Mouse (Mus musculus): ENCODE data around the gene Ndufs3. TPM values are rescaled to one million over a fixed set of nuclear protein-coding genes. Genes with fewer than 3 reads are reported as not detected.
A peak's percentile ranks its signal among the peaks of the same experiment; 100 is the strongest.
"Not testable (repeated sequence)": the region's sequence is repeated elsewhere in the genome, so short reads cannot be mapped to it uniquely, and the experiment has no call there.

The Ndufs3 gene
- polyA plus RNA-seq, 1 experiment = 11.4 TPM

- no peaks in the 10 kb centered on the region for H3K9me3 ChIP-seq (ENCODE audit: control insufficient read depth, low read length)
- no peaks in the 10 kb centered on the region for H3K27me3 ChIP-seq (ENCODE audit: control insufficient read depth)
- no peak overlapping the region for H3K4me3 ChIP-seq (replicated peaks)
- H3K36me3 ChIP-seq (ENCODE audit: control insufficient read depth) = peaks cover 64% of the 10 kb centered on the region
- peaks cover 39% of the 10 kb centered on the region for H3K4me1 ChIP-seq (ENCODE audit: control insufficient read depth)
- TF ChIP-seq GATA1 (IDR thresholded peaks at IDR 0.05; ENCODE audit: low read length) = no peak
- TF ChIP-seq TAL1 (IDR thresholded peaks at IDR 0.05; ENCODE audit: low read length) = no peak
These were observed 9.0 kb upstream of the Ndufs3 start for GRCm38 (mm10) chr2:90913671-90914070.

- H3K4me3 ChIP-seq (replicated peaks) = no peak overlapping the region
- peaks cover 84% of the 10 kb centered on the region for H3K36me3 ChIP-seq (ENCODE audit: control insufficient read depth)
- peaks cover 33% of the 10 kb centered on the region for H3K4me1 ChIP-seq (ENCODE audit: control insufficient read depth)
- H3K9me3 ChIP-seq (ENCODE audit: control insufficient read depth, low read length) = no peaks in the 10 kb centered on the region
- TF ChIP-seq TAL1 (IDR thresholded peaks at IDR 0.05; ENCODE audit: low read length) (no peak), GATA1 (IDR thresholded peaks at IDR 0.05; ENCODE audit: low read length) (no peak)
- H3K27me3 ChIP-seq (ENCODE audit: control insufficient read depth) = no peaks in the 10 kb centered on the region
These were observed 7.0 kb upstream of the Ndufs3 start for GRCm38 (mm10) chr2:90911668-90912067.

GRCm38 (mm10) chr2:90910861-90911260 lies 6.2 kb upstream of the Ndufs3 start:
- Histone ChIP-seq H3K27me3 (ENCODE audit: control insufficient read depth) (no peaks in the 10 kb centered on the region), H3K36me3 (ENCODE audit: control insufficient read depth) (peaks cover 90% of the 10 kb centered on the region), H3K9me3 (ENCODE audit: control insufficient read depth, low read length) (no peaks in the 10 kb centered on the region), H3K4me1 (ENCODE audit: control insufficient read depth) (peaks cover 32% of the 10 kb centered on the region), H3K4me3 (replicated peaks) (no peak overlapping the region)
- TF ChIP-seq TAL1 (IDR thresholded peaks at IDR 0.05; ENCODE audit: low read length) (no peak), GATA1 (IDR thresholded peaks at IDR 0.05; ENCODE audit: low read length) (no peak)

GRCm38 (mm10) chr2:90906721-90907120 lies 2.1 kb upstream of the Ndufs3 start:
- Histone ChIP-seq H3K4me3 (replicated peaks) (no peak overlapping the region), H3K9me3 (ENCODE audit: control insufficient read depth, low read length) (no peaks in the 10 kb centered on the region), H3K36me3 (ENCODE audit: control insufficient read depth) (peaks cover 78% of the 10 kb centered on the region), H3K27me3 (ENCODE audit: control insufficient read depth) (no peaks in the 10 kb centered on the region), H3K4me1 (ENCODE audit: control insufficient read depth) (peaks cover 54% of the 10 kb centered on the region)
- TF ChIP-seq GATA1 (IDR thresholded peaks at IDR 0.05; ENCODE audit: low read length) (no peak), TAL1 (IDR thresholded peaks at IDR 0.05; ENCODE audit: low read length) (no peak)

GRCm38 (mm10) chr2:90904856-90905224 lies 213 bp upstream of the Ndufs3 start:
- peaks cover 72% of the 10 kb centered on the region for H3K36me3 ChIP-seq (ENCODE audit: control insufficient read depth)

GRCm38 (mm10) chr2:90903398-90903797 lies 1.2 kb downstream of the Ndufs3 start:
- H3K4me3 ChIP-seq (replicated peaks) = peak overlapping the region; percentile 94
- peaks cover 53% of the 10 kb centered on the region for H3K4me1 ChIP-seq (ENCODE audit: control insufficient read depth)
- no peak for TF ChIP-seq TAL1 (IDR thresholded peaks at IDR 0.05; ENCODE audit: low read length)
- TF ChIP-seq GATA1 (IDR thresholded peaks at IDR 0.05; ENCODE audit: low read length) = no peak
- peaks cover 72% of the 10 kb centered on the region for H3K36me3 ChIP-seq (ENCODE audit: control insufficient read depth)
- no peaks in the 10 kb centered on the region for H3K27me3 ChIP-seq (ENCODE audit: control insufficient read depth)
- no peaks in the 10 kb centered on the region for H3K9me3 ChIP-seq (ENCODE audit: control insufficient read depth, low read length)

More at GRCm38 (mm10) chr2:90904856-90905224, 213 bp upstream of the Ndufs3 start:
- peaks cover 55% of the 10 kb centered on the region for H3K4me1 ChIP-seq (ENCODE audit: control insufficient read depth)
- peak overlapping the region; percentile 94 for H3K4me3 ChIP-seq (replicated peaks)
- TF ChIP-seq GATA1 (IDR thresholded peaks at IDR 0.05; ENCODE audit: low read length) (no peak), TAL1 (IDR thresholded peaks at IDR 0.05; ENCODE audit: low read length) (no peak)
- H3K27me3 ChIP-seq (ENCODE audit: control insufficient read depth) = no peaks in the 10 kb centered on the region
- no peaks in the 10 kb centered on the region for H3K9me3 ChIP-seq (ENCODE audit: control insufficient read depth, low read length)

- H3K9me3 ChIP-seq (ENCODE audit: control insufficient read depth, low read length) = not testable (repeated sequence)
- peaks cover 75% of the 10 kb centered on the region for H3K36me3 ChIP-seq (ENCODE audit: control insufficient read depth)
These were observed 10.3 kb downstream of the Ndufs3 start for GRCm38 (mm10) chr2:90894299-90894677.

GRCm38 (mm10) chr2:90893673-90894298 lies 10.8 kb downstream of the Ndufs3 start:
- H3K27me3 ChIP-seq (ENCODE audit: control insufficient read depth) = peaks cover 20% of the 10 kb centered on the region
- H3K4me3 ChIP-seq (replicated peaks) = peak overlapping the region; percentile 31
- peaks cover 8% of the 10 kb centered on the region for H3K9me3 ChIP-seq (ENCODE audit: control insufficient read depth, low read length)
- peak; percentile 63 for TF ChIP-seq TAL1 (IDR thresholded peaks at IDR 0.05; ENCODE audit: low read length)
- peak; percentile 80 for TF ChIP-seq GATA1 (IDR thresholded peaks at IDR 0.05; ENCODE audit: low read length)
- H3K4me1 ChIP-seq (ENCODE audit: control insufficient read depth) = peaks cover 82% of the 10 kb centered on the region
- peaks cover 70% of the 10 kb centered on the region for H3K36me3 ChIP-seq (ENCODE audit: control insufficient read depth)

More at GRCm38 (mm10) chr2:90894299-90894677, 10.3 kb downstream of the Ndufs3 start:
- Histone ChIP-seq H3K27me3 (ENCODE audit: control insufficient read depth) (peaks cover 15% of the 10 kb centered on the region), H3K4me3 (replicated peaks) (peak overlapping the region; percentile 31), H3K4me1 (ENCODE audit: control insufficient read depth) (peaks cover 77% of the 10 kb centered on the region)

GRCm38 (mm10) chr2:90889550-90890548 lies 14.8 kb downstream of the Ndufs3 start:
- peaks cover 72% of the 10 kb centered on the region for H3K4me1 ChIP-seq (ENCODE audit: control insufficient read depth)
- peaks cover 30% of the 10 kb centered on the region for H3K36me3 ChIP-seq (ENCODE audit: control insufficient read depth)
- TF ChIP-seq GATA1 (IDR thresholded peaks at IDR 0.05; ENCODE audit: low read length) = no peak
- TF ChIP-seq TAL1 (IDR thresholded peaks at IDR 0.05; ENCODE audit: low read length) = no peak
- H3K27me3 ChIP-seq (ENCODE audit: control insufficient read depth) = peaks cover 60% of the 10 kb centered on the region
- H3K9me3 ChIP-seq (ENCODE audit: control insufficient read depth, low read length) = peaks cover 22% of the 10 kb centered on the region
- peak overlapping the region; percentile 74 for H3K4me3 ChIP-seq (replicated peaks)

All from erythroblast, embryonic 14.5 days (primary cell).